ENCODE assay signal across 19 mouse cellular contexts in the genomic region with DNA sequence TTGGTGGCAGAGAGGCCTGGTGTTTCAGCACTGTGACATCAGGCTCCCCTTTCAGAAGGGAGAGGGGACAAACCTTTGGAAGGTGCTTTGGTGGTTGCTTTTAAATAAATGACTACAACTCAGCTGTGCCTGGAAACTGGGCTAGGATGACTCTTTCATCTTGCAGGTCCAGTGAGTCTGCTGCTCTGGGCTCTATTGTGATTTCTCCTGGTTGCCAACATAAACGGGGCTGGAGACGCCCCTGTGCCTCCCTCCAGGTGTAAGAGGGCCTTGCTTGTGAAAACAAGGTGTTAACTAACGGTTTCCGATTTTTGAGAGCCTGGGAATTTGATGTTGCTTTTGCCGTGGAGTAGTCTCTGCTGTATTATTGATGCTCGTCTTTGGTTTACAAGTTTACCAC. TPM values are rescaled to one million over a fixed set of nuclear protein-coding genes. Genes with fewer than 3 reads are reported as not detected.
DNase-seq lines count a peak whose midpoint lies in the region; ATAC-seq lines count a peak whose summit lies in the region.
"Had no signal": no experiment of that assay in that cellular context is flagged by ENCODE, and none has a peak within 500 bp of the region (broad histone marks: within the 10 kb centered on the region; RNA-seq: fewer than 3 reads in every experiment).

No protein-coding gene starts in this region.

- H3K27ac ChIP-seq in liver, embryonic 12.5 days: peak overlapping the region; percentile 7; the same call in 1 of the 2 replicates
- H3K27ac ChIP-seq in forebrain, embryonic 14.5 days (ENCODE audit: low read depth, low read length): peak overlapping the region; percentile 94
- H3K27ac ChIP-seq in limb, embryonic 13.5 days: no peak overlapping the region
- peak overlapping the region; percentile 45; the same call in 1 of the 2 replicates for H3K27ac ChIP-seq in neural tube, embryonic 15.5 days (replicated peaks)
- H3K27ac ChIP-seq: gastrocnemius, adult 2 months; heart, embryonic 13.5 days had no signal

- no peaks in the 10 kb centered on the region for H3K9me3 ChIP-seq in liver, embryonic 12.5 days (replicated peaks)
- H3K9me3 ChIP-seq in forebrain, embryonic 14.5 days (replicated peaks; ENCODE audit: control insufficient read depth, low read length): no peaks in the 10 kb centered on the region
- no peaks in the 10 kb centered on the region for H3K9me3 ChIP-seq in limb, embryonic 13.5 days
- no peaks in the 10 kb centered on the region for H3K9me3 ChIP-seq in neural tube, embryonic 15.5 days (replicated peaks)
- H3K9me3 ChIP-seq: heart, embryonic 13.5 days had no signal

- H3K4me3 ChIP-seq in liver, embryonic 12.5 days: no peak overlapping the region
- peak overlapping the region; percentile 4 for H3K4me3 ChIP-seq in forebrain, embryonic 14.5 days (ENCODE audit: low read depth, low read length)
- no peak overlapping the region for H3K4me3 ChIP-seq in limb, embryonic 13.5 days
- 0 out of 2 replicates have a peak overlapping the region, but pooled peaks have one; percentile 12 for H3K4me3 ChIP-seq in neural tube, embryonic 15.5 days (replicated peaks)
- H3K4me3 ChIP-seq: gastrocnemius, adult 2 months; heart, embryonic 13.5 days; myocyte had no signal

- peaks cover 91% of the 10 kb centered on the region for H3K4me1 ChIP-seq in liver, embryonic 12.5 days
- H3K4me1 ChIP-seq in forebrain, embryonic 14.5 days (ENCODE audit: control insufficient read depth, insufficient read depth, low read length): peaks cover 86% of the 10 kb centered on the region
- H3K4me1 ChIP-seq in limb, embryonic 13.5 days: peaks cover 88% of the 10 kb centered on the region
- peaks cover 74% of the 10 kb centered on the region for H3K4me1 ChIP-seq in neural tube, embryonic 15.5 days

- peak overlapping the region; percentile 4; the same call in 1 of the 2 replicates for H3K4me2 ChIP-seq in liver, embryonic 12.5 days
- peak overlapping the region; percentile 49 for H3K4me2 ChIP-seq in forebrain, embryonic 14.5 days (ENCODE audit: low read length)
- peak overlapping the region; percentile 37 for H3K4me2 ChIP-seq in limb, embryonic 13.5 days (replicated peaks)
- peak overlapping the region; percentile 51 for H3K4me2 ChIP-seq in neural tube, embryonic 15.5 days
- H3K4me2 ChIP-seq: heart, embryonic 13.5 days had no signal

- H3K27me3 ChIP-seq in liver, embryonic 12.5 days (replicated peaks): no peaks in the 10 kb centered on the region
- H3K27me3 ChIP-seq in forebrain, embryonic 14.5 days (replicated peaks; ENCODE audit: control insufficient read depth, insufficient read depth, low read length): no peaks in the 10 kb centered on the region
- H3K27me3 ChIP-seq in limb, embryonic 13.5 days: no peaks in the 10 kb centered on the region
- no peaks in the 10 kb centered on the region for H3K27me3 ChIP-seq in neural tube, embryonic 15.5 days (replicated peaks)
- H3K27me3 ChIP-seq: heart, embryonic 13.5 days had no signal

- H3K9ac ChIP-seq in liver, embryonic 12.5 days: no peak overlapping the region
- peak overlapping the region; percentile 55 for H3K9ac ChIP-seq in forebrain, embryonic 14.5 days (ENCODE audit: low read length)
- peak overlapping the region; percentile 31; the same call in 1 of the 2 replicates for H3K9ac ChIP-seq in limb, embryonic 13.5 days
- no peak overlapping the region for H3K9ac ChIP-seq in neural tube, embryonic 15.5 days (replicated peaks)
- H3K9ac ChIP-seq: heart, embryonic 13.5 days had no signal

- H3K36me3 ChIP-seq in liver, embryonic 12.5 days: peaks cover 57% of the 10 kb centered on the region
- peaks cover 10% of the 10 kb centered on the region for H3K36me3 ChIP-seq in forebrain, embryonic 14.5 days (ENCODE audit: control insufficient read depth, insufficient read depth, low read length)
- H3K36me3 ChIP-seq in limb, embryonic 13.5 days: peaks cover 9% of the 10 kb centered on the region
- no peaks in the 10 kb centered on the region for H3K36me3 ChIP-seq in neural tube, embryonic 15.5 days

- WGBS in liver, embryonic 12.5 days (ENCODE audit: insufficient replicate concordance): 70% methylated on average over 6 of the region's 6 CpGs
- 17% methylated on average over 6 of the region's 6 CpGs for WGBS in forebrain, embryonic 14.5 days
- 10% methylated on average over 6 of the region's 6 CpGs for WGBS in limb, embryonic 13.5 days
- WGBS in neural tube, embryonic 15.5 days: 23% methylated on average over 6 of the region's 6 CpGs

- ATAC-seq in liver, embryonic 12.5 days: no peak
- ATAC-seq in forebrain, embryonic 14.5 days: no peak
- ATAC-seq in limb, embryonic 13.5 days (ENCODE audit: low FRiP score, low read depth): no peak
- ATAC-seq in neural tube, embryonic 15.5 days (ENCODE audit: low FRiP score): no peak
- no peak for ATAC-seq in megakaryocyte, adult 5-6 weeks (ENCODE audit: poor library complexity, severe bottlenecking)
- ATAC-seq: activated CD4-positive, CD25-positive, alpha-beta regulatory T cell, adult 4 months had no signal

- no peak for DNase-seq in liver
- no peak for DNase-seq in forebrain, embryonic 14.5 days (ENCODE audit: low spot score)
- DNase-seq in ovary, postnatal 36 days (ENCODE audit: low spot score): no peak
- no peak for DNase-seq in right cerebral cortex, postnatal 25 days
- DNase-seq: cerebellum, adult 9-10 months; gastrocnemius, adult 2 months; lung, postnatal 14 days; right cerebral cortex, adult 18-20 months had no signal

RNA-seq across cellular contexts. Expression of gene Bcl11a, which starts 18.6 kb away (rescaled TPM):
- polyA plus RNA-seq in liver, embryonic 12.5 days (2016; fragmentation: Nextera tagmentation; extraction: Ambion mirVana): 53.4 and 53.5 TPM in 2 replicates
- polyA plus RNA-seq in forebrain, embryonic 14.5 days (2014; fragmentation: Nextera tagmentation; extraction: Ambion mirVana): 148 and 174 TPM in 2 replicates
- 76.6 and 82.3 TPM in 2 replicates for polyA plus RNA-seq in limb, embryonic 13.5 days (2015; fragmentation: Nextera tagmentation; extraction: Ambion mirVana)
- 85.1 and 102 TPM in 2 replicates for polyA plus RNA-seq in neural tube, embryonic 15.5 days (2015; fragmentation: Nextera tagmentation; extraction: Ambion mirVana)
- total RNA-seq in megakaryocyte, adult 5-6 weeks (2015): 31.4 and 33.7 TPM in 2 replicates
- total RNA-seq in megakaryocyte, adult 5-6 weeks (2017): 16.2 and 34.6 TPM in 2 replicates
- total RNA-seq: gastrocnemius, adult 2 months had no signal
- polyA plus RNA-seq: C2C12, myocyte had no signal

RNA-seq across cellular contexts. Expression of gene A830031A19Rik, which starts 21.6 kb away (rescaled TPM):
- not detected in 2 replicates for polyA plus RNA-seq in liver, embryonic 12.5 days (2016; fragmentation: Nextera tagmentation; extraction: Ambion mirVana)
- 0.32 and 0.41 TPM in 2 replicates for polyA plus RNA-seq in forebrain, embryonic 14.5 days (2014; fragmentation: Nextera tagmentation; extraction: Ambion mirVana)
- not detected in 2 replicates for polyA plus RNA-seq in limb, embryonic 13.5 days (2015; fragmentation: Nextera tagmentation; extraction: Ambion mirVana)
- polyA plus RNA-seq in neural tube, embryonic 15.5 days (2015; fragmentation: Nextera tagmentation; extraction: Ambion mirVana): not detected in 2 replicates
- not detected in 2 replicates for total RNA-seq in megakaryocyte, adult 5-6 weeks (2015)
- total RNA-seq in megakaryocyte, adult 5-6 weeks (2017): not detected in 2 replicates
- total RNA-seq: gastrocnemius, adult 2 months had no signal
- polyA plus RNA-seq: activated CD4-positive, CD25-positive, alpha-beta regulatory T cell, adult 4 months; C2C12; heart, embryonic 13.5 days; intestine, embryonic 14.5 days; large intestine, adult 2 months; myocyte; thymus, postnatal 0 days had no signal

Comparison
In these comparisons a context has a peak if more than half of its experiments do, and no peak if none do; other contexts are left out.
1. H3K4me3 ChIP-seq: peak in forebrain, embryonic 14.5 days (single experiment) and neural tube, embryonic 15.5 days (single experiment); none in liver, embryonic 12.5 days (single experiment) and limb, embryonic 13.5 days (single experiment).
2. H3K9ac ChIP-seq: peak in forebrain, embryonic 14.5 days (single experiment) and limb, embryonic 13.5 days (single experiment); none in liver, embryonic 12.5 days (single experiment) and neural tube, embryonic 15.5 days (single experiment).
3. Peak in every context shown above with its lines, with median percentiles within 50 percentile points of each other: H3K4me2 ChIP-seq.